Mouse (Mus musculus) liver, adult (tissue): ENCODE data around the gene 1700017N19Rik.

Experiments
- GATA4 ChIP-seq: IDR thresholded peaks from 2 replicates; pipeline ENCODE4 v1.6.1; 2014; ENCODE audit warnings: mild to moderate bottlenecking, low read length; ENCODE audit not compliant: insufficient replicate concordance

Gene 1700017N19Rik

DNA sequence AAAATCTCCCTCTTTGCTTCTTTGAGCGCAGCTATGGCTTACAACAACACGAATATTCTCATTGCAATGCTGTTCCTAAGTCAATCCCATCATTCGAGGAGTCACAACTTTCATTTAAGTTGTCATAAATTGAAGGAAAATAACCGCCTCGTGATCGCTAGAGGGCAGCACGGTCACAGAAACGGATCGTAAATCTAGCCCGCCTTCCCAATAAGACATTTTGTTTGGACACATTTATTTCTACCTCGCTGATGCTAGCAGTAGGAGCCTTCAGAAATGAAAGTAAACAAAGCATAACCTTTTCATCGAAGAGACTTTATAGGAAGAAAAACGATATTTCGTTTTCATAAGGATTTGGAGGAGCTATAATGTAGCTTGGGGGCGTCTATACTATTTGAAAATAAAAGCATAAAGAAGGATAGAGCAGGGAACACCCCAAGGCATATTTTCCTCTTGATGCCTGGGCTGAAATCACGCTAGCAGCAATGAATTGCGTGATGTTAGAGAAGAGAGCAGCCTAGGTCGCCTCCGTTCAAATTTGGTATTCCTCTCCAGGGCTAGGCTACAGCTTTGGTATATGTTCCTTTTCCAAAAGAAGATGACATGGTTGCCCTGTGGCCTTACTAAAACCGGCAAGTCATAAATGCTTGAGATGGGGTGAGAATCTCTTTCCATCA is 39.6 kb downstream of the 1700017N19Rik start:
- TF ChIP-seq GATA4, result no peak

- no peak for TF ChIP-seq GATA4
These were observed 52.6 kb downstream of the 1700017N19Rik start for GRCm38 (mm10) chr10:100642887-100643286.

DNA sequence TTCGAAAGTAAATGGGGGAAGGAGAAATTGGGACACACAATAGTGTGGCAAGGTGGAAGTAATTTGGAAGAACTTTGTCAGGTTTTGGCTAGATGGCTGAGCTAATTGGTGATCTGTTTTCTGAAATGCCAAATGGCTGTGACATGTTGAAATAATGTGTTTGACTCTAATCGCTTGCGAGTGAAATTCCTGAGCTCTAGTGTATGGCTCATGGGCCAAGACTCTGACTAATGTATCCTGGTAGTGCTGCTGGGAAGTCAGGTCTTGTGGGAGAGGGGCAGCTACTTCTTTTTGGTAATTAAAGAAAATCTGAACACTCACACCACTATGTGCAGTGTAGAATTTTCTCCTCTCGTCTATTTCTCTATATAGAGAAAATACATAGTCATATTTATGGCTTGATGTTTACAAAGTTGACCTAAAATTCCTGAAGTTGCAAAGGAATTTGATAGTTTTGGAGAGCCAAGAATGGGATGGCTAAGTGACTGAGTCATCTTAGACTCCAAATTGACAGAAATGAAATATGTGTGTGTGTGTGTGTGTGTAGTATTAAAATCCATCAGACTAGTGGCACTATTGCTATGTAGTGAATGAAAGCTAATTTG is 55.1 kb downstream of the 1700017N19Rik start:
- TF ChIP-seq GATA4, result no peak

DNA sequence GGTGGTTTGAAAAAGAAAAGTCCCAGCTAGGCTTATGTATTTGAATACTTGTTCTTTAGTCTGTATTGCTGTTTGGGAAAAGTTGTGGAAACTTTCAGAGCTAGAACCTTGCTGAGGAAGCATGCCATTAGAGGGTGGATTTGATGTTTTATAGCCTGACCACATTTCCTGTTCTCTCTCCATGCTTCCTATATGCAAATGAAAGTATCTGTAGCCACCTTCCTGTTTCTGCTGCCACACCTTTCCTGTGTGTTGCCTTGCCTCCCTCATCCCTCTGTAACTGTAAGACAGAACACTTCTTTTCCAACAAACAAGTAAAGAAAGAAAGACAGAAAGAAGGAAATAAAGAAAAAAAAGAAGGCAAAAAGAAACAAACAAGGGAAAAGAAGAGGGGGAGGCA is 63.9 kb downstream of the 1700017N19Rik start:
- TF ChIP-seq GATA4, result no peak

DNA sequence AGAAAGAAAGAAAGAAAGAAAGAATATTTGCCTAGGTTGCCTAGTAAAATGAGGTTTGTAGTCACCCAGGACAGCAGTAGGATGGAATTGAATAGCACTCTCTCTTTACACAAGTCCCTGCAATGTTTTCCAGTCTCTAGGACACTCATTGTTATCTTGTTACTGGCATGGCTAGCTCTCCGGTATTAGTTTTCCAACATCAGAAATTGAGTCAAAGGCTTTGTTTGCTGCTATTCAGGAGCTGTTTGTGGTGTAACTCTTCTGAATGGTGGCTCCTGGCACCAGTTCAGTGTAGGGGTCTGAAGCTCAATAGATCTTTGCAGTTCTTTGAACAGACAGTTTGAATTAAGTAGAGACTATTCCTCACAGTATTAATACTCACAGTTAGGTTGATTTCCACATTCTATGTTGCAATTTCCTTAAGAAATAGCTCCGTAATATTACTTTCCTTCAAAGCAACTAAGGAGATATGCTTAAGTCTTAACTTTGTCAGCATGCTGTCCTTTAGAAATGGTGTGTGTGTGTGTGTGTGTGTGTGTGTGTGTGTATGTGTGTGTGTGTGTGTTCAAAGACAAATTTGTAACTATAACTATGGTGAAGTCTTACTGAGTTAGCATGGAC is 71.8 kb downstream of the 1700017N19Rik start:
- no peak for TF ChIP-seq GATA4
